Mouse (Mus musculus) hindbrain, embryonic 15.5 days (tissue): ENCODE data around the gene Ctrc. TPM values are rescaled to one million over a fixed set of nuclear protein-coding genes. Genes with fewer than 3 reads are reported as not detected.

ENCODE experiments used
- ATAC-seq: fragments of 200-750 bp; cut with Nextera tagmentation; 2 replicates; pipeline ENCODE4 v1.8.0; 2017; ENCODE audit warnings: low read depth, moderate number of reproducible peaks, moderate TSS enrichment; ENCODE audit not compliant: low FRiP score
- H3K27ac ChIP-seq: fragments of 300-500 bp; sonication (generic); replicated peaks from 2 replicates; pipeline ENCODE4 v1.5.1; 2015; ENCODE audit warnings: mild to moderate bottlenecking, inconsistent platforms
- H3K27me3 ChIP-seq: fragments of 300-500 bp; sonication (generic); 2 replicates; pipeline ENCODE4 v1.6.1; 2015; ENCODE audit warnings: control low read depth, inconsistent platforms
- H3K36me3 ChIP-seq: fragments of 300-500 bp; sonication (generic); 2 replicates; pipeline ENCODE4 v1.6.1; 2015; ENCODE audit warnings: control low read depth, inconsistent platforms
- H3K4me1 ChIP-seq: fragments of 300-500 bp; sonication (generic); replicated peaks from 2 replicates; pipeline ENCODE4 v1.6.1; 2015; ENCODE audit warnings: control low read depth, inconsistent platforms
- H3K4me2 ChIP-seq: fragments of 300-500 bp; sonication (generic); 2 replicates; pipeline ENCODE4 v1.6.1; 2015; ENCODE audit warnings: moderate library complexity, mild to moderate bottlenecking, inconsistent platforms
- H3K4me3 ChIP-seq: fragments of 300-500 bp; sonication (generic); 2 replicates; pipeline ENCODE4 v1.5.1; 2015; ENCODE audit warnings: mild to moderate bottlenecking, inconsistent platforms
- H3K9ac ChIP-seq: fragments of 300-500 bp; sonication (generic); 2 replicates; pipeline ENCODE4 v1.6.1; 2015; ENCODE audit warnings: inconsistent platforms
- H3K9me3 ChIP-seq: fragments of 300-500 bp; sonication (generic); 2 replicates; pipeline ENCODE4 v1.6.1; 2016; ENCODE audit warnings: control low read depth, inconsistent platforms
- WGBS: fragments of 180-500 bp; shearing (Covaris S2); methylation state at CpG from one replicate; pipeline ENCODE4 v1.1.7; 2015; 5-methylcytosine and 5-hydroxymethylcytosine counted together
- polyA plus RNA-seq: library from polyadenylated mRNA; unstranded; fragments of >200 nt; fragmentation: Nextera tagmentation; extraction: Ambion mirVana; gene quantifications from 2 replicates; pipeline ENCODE4 v1.2.1, GENCODE M21; 2015

The Ctrc gene
- polyA plus RNA-seq, 1 experiment from 2014 or later = not detected

DNA sequence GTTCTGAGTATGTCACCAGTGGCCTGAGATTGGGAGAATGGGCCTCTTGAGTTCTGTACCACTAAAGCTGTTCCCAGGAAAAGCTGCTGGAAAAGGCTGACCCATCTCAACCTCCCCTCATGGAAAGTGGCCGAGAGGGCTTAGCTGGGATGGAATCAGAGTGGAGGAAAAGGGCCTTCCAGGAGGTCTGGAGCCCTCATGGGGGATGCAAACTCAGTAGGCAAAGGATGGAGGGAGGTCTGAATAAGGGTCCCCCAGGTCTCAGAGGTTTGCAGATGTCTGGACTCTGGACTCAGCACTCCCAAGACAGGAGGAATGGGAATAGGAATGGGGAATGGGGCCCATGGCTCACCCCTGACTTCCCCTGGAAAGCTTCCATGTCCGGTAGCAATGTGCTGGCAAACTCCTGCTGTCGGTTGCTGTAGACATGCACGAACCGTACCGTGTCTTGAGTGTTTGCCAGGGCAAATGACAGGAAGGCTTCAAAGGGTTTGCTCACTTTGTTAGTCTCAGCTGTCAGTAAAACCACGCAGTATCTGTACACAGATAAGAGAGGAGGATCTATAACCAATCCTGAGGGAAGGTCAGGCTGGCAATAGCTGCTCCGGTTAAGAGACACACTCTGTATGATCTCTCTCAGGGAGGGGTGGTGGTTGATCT lies 76.5 kb downstream of the Ctrc start:
- 79% methylated on average over 8 of the region's 8 CpGs for WGBS
- Histone ChIP-seq H3K27me3 (no peaks in the 10 kb centered on the region), H3K36me3 (peaks cover 76% of the 10 kb centered on the region), H3K4me2 (no peak overlapping the region), H3K4me3 (no peak overlapping the region), H3K9ac (no peak overlapping the region), H3K9me3 (no peaks in the 10 kb centered on the region), H3K4me1 (peaks cover 19% of the 10 kb centered on the region), H3K27ac (no peak overlapping the region)
- ATAC-seq = no peak

DNA sequence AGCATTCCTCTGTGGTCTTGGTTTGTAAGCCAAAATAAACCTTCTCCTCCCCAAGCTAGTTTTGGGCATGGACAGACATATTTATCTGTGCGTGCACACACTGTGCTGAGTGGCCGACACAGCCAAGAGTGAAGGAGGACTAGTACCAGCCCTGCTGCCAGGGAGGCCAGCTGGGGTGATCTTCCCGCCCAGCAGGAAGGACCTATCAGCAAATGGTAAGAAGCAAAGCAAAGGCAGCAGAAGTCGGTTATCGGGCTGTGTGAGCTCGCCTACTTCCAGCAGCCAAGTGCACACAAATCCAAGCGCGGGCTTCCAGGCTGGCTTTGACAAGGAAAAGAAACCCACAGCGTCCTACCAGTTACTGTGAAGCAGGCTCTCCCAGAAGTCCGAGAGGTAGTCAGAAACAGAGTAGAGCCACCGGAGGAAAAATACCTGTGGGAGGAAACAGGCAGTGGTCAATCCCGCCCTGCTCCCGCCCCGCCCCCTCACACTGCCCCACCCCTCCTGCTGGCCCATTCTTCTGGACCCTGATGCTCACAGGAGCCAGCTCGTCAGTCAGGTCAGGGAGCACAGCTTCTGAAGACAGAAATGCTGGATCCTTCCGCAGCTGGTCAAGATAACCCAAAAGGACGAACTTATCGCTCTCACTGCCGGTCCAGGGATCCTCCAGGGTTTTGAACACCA lies 78.7 kb downstream of the Ctrc start:
- Histone ChIP-seq H3K9me3 (no peaks in the 10 kb centered on the region), H3K4me2 (0 out of 2 replicates have a peak overlapping the region, but pooled peaks have one; percentile 6)

DNA sequence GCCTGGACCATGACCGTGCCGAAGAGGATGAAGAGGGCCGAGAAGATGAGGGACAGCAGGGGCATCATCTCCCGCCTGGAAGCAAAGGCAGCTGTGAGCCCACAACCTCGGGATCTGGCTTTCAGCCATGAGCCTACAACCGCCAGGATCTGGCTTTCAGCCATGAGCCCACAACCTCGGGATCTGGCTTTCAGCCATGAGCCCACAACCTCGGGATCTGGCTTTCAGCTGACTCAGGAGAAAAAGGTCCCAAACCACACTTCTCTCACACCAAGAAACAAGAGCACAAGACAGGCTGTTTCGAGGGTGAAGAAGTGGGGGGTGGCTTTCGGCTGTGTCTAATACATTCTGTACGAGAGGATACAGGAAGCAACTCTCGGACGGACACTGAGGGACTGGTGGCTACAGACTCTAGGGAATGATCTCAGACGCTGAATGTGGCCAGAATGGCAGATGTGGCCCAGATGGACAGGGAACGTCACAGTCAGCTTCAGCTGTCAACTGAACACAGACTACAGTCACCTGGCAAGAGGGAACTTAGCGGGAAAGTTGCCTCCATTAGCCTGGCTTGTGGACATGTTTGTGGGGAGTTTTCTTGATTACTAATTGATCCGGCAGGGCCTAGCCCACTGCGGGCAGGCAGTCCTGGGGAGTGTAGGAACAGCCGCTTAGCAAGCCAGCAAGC lies 79.3 kb downstream of the Ctrc start:
- H3K4me3 ChIP-seq = no peak overlapping the region
- peaks cover 19% of the 10 kb centered on the region for H3K4me1 ChIP-seq
- H3K4me2 ChIP-seq = peak overlapping the region; percentile 8
- 45% methylated on average over 19 of the region's 19 CpGs for WGBS
- H3K9me3 ChIP-seq = no peaks in the 10 kb centered on the region
- no peak overlapping the region for H3K9ac ChIP-seq
- peak overlapping the region; percentile 76 for H3K27ac ChIP-seq
- H3K27me3 ChIP-seq = no peaks in the 10 kb centered on the region
- peaks cover 71% of the 10 kb centered on the region for H3K36me3 ChIP-seq
- peak; percentile 70 for ATAC-seq

More for the DNA sequence above, 78.7 kb downstream of the Ctrc start:
- Histone ChIP-seq H3K9ac (no peak overlapping the region), H3K4me3 (no peak overlapping the region), H3K4me1 (peaks cover 19% of the 10 kb centered on the region), H3K36me3 (peaks cover 71% of the 10 kb centered on the region), H3K27me3 (no peaks in the 10 kb centered on the region), H3K27ac (peak overlapping the region; percentile 76)
- 65% methylated on average over 19 of the region's 19 CpGs for WGBS
- ATAC-seq = peak; percentile 33; the same call in 1 of the 2 replicates

DNA sequence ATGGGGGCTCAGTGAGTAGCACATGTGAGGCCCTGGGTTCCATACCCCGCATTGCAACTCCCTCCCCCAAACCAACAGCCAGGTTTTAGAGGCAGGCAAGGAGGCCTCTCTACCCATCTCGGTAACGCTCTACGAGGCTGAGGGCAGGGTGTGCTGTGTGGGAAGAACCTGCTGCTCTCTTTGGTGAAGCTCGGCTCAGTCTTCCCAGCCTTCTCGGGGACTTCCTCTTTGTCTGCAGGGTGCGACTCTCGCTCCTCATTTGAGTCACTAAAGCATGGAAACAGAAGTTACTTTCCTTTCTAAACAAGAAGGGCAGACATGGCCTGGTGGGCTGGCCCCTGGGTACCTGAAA lies 79.9 kb downstream of the Ctrc start:
- H3K4me1 ChIP-seq = peaks cover 19% of the 10 kb centered on the region
- no peak overlapping the region for H3K4me3 ChIP-seq
- no peaks in the 10 kb centered on the region for H3K9me3 ChIP-seq
- no peaks in the 10 kb centered on the region for H3K27me3 ChIP-seq
- no peak overlapping the region for H3K9ac ChIP-seq
- ATAC-seq = peak; percentile 41; the same call in 1 of the 2 replicates
- peak overlapping the region; percentile 8 for H3K4me2 ChIP-seq
- whole genome bisulfite sequencing = 51% methylated on average over 8 of the region's 8 CpGs
- H3K27ac ChIP-seq = peak overlapping the region; percentile 76
- H3K36me3 ChIP-seq = peaks cover 69% of the 10 kb centered on the region

DNA sequence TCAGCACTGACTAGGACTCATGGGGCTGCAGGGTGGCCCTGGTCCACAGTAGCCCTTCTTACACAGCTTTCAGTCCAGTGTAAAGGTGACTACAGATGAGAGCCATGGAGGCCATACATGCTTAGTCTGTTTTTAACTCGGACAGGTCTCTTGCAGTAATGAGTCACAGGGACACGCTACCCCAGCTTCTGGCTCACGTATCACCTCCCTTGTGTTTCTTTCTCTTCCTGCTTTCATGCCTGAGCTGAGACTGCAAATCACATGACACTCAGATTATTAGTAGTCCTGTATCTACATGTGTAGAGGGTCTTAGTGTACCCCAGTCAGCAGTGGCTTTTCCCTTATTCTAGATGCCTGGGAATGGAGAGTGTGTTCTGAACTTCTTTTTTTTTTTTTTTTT lies 81.2 kb downstream of the Ctrc start:
- H3K27ac ChIP-seq = no peak overlapping the region
- no peak overlapping the region for H3K4me3 ChIP-seq
- H3K36me3 ChIP-seq = peaks cover 57% of the 10 kb centered on the region
- H3K27me3 ChIP-seq = no peaks in the 10 kb centered on the region
- H3K4me2 ChIP-seq = no peak overlapping the region
- H3K9me3 ChIP-seq = no peaks in the 10 kb centered on the region
- ATAC-seq = no peak
- 97% methylated on average over 3 of the region's 3 CpGs for WGBS
- H3K9ac ChIP-seq = no peak overlapping the region
- peaks cover 19% of the 10 kb centered on the region for H3K4me1 ChIP-seq

Other genes starting within 250 kb of the Ctrc start
- gene Fblim1, start 240.3 kb downstream of the Ctrc start, polyA plus RNA-seq = 37.7 and 49.9 TPM in 2 replicates
- 0.36 and 0.58 TPM in 2 replicates for gene Tmem82, start 227.7 kb downstream of the Ctrc start, polyA plus RNA-seq
- 0.19 and 0.28 TPM in 2 replicates for gene Slc25a34, start 222.5 kb downstream of the Ctrc start, polyA plus RNA-seq
- gene Plekhm2, start 181.5 kb downstream of the Ctrc start, polyA plus RNA-seq = 8.2 and 9.9 TPM in 2 replicates
- 0.51 TPM in 1 of 2 replicates, not detected in the other for gene Rsc1a1, start 160.8 kb downstream of the Ctrc start, polyA plus RNA-seq
- gene Ddi2, start 122.9 kb downstream of the Ctrc start, polyA plus RNA-seq = 13.8 and 15.1 TPM in 2 replicates
- gene Agmat, start 99.7 kb downstream of the Ctrc start, polyA plus RNA-seq = 0.14 and 0.21 TPM in 2 replicates
- 5.5 and 6.8 TPM in 2 replicates for gene Dnajc16, start 55.4 kb downstream of the Ctrc start, polyA plus RNA-seq
- gene Casp9, start 52.7 kb downstream of the Ctrc start, polyA plus RNA-seq = 20.8 and 23.0 TPM in 2 replicates
- 0.18 TPM in 1 of 2 replicates, not detected in the other for gene Cela2a, start 20.2 kb downstream of the Ctrc start, polyA plus RNA-seq
- 77.8 and 83.5 TPM in 2 replicates for gene Efhd2, start 28.6 kb upstream of the Ctrc start, polyA plus RNA-seq
- 4.1 and 5.3 TPM in 2 replicates for gene Fhad1, start 168.7 kb upstream of the Ctrc start, polyA plus RNA-seq
- gene Tmem51, start 237.9 kb upstream of the Ctrc start, polyA plus RNA-seq = 8.0 and 8.3 TPM in 2 replicates